ENCODE assay signal across 8 mouse cellular contexts in the genomic region with DNA sequence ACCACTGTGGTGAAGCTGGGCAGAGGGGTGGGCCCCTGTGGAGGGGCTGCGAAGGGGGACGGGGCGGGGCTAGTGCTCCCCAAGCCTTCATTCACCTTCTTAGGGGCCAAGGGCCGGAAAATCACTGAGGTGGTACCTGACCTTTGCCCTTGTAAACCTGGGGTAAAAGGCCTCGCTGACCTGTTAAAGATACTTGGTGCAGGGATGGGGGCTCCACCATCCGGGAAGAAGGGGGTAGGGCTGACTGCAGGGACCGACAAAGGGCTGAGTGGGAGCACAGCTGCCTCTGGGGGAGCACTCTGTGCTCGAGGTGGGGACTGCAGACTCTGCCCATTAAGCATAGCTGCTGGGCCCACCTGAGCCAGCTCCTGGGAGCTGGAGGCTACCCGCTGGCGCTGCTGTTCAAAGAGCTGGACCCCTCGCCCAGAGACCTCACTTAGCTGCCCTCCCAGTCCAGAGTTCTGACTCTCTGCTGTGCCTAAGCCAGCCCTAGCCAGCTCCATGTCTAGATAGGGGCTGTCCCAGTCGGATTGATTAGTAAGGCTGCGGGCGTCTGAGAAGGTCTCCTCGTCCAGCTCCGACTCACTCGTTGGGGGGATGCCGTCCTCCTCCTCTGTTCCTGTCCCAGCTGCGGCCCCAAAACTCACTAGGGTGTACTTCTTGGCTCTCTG. TPM values are rescaled to one million over a fixed set of nuclear protein-coding genes. Genes with fewer than 3 reads are reported as not detected.
DNase-seq lines count a peak whose midpoint lies in the region; ATAC-seq and TF ChIP-seq lines count a peak whose summit lies in the region.

No protein-coding gene starts in this region.

- H3K4me3 ChIP-seq in testis, adult 2 months (ENCODE audit: control insufficient read depth, low read depth, low read length), result peak overlapping the region; percentile 74
- peak overlapping the region; percentile 71 for H3K4me3 ChIP-seq in hindbrain, embryonic 14.5 days (replicated peaks; ENCODE audit: low read length)
- H3K4me3 ChIP-seq in liver, embryonic 13.5 days (replicated peaks), result peak overlapping the region; percentile 65
- peak overlapping the region; percentile 77 for H3K4me3 ChIP-seq in stomach, embryonic 16.5 days (replicated peaks; ENCODE audit: low read length)

- no peaks in the 10 kb centered on the region for H3K27me3 ChIP-seq in testis, adult 2 months (ENCODE audit: control insufficient read depth, insufficient read depth, low read length)
- H3K27me3 ChIP-seq in hindbrain, embryonic 14.5 days (ENCODE audit: control insufficient read depth, insufficient read depth, low read length), result peaks cover 16% of the 10 kb centered on the region; the same call in 1 of the 2 replicates
- H3K27me3 ChIP-seq in liver, embryonic 13.5 days, result peaks cover 55% of the 10 kb centered on the region
- H3K27me3 ChIP-seq in stomach, embryonic 16.5 days (ENCODE audit: control insufficient read depth, insufficient read depth, low read length), result peaks cover 3% of the 10 kb centered on the region; the same call in 1 of the 2 replicates

- no peak for TF ChIP-seq POLR2A in testis, adult 2 months (IDR thresholded peaks at IDR 0.05; ENCODE audit: control insufficient read depth, low read depth, low read length)

- no peaks in the 10 kb centered on the region for H3K36me3 ChIP-seq in testis, adult 2 months (ENCODE audit: control insufficient read depth, insufficient read depth, low read length)
- H3K36me3 ChIP-seq in hindbrain, embryonic 14.5 days (replicated peaks; ENCODE audit: control insufficient read depth, insufficient read depth), result no peaks in the 10 kb centered on the region
- no peaks in the 10 kb centered on the region for H3K36me3 ChIP-seq in liver, embryonic 13.5 days
- no peaks in the 10 kb centered on the region for H3K36me3 ChIP-seq in stomach, embryonic 16.5 days (ENCODE audit: control insufficient read depth, insufficient read depth, low read length)

- DNase-seq in cerebellum, adult 9-10 months, result no peak
- DNase-seq in testis, postnatal 14 days (ENCODE audit: low spot score), result no peak
- DNase-seq in hindbrain, embryonic 14.5 days (ENCODE audit: low spot score), result peak; percentile 37
- DNase-seq in liver, embryonic 13.5 days, result no peak

- peak overlapping the region; percentile 87 for H3K9ac ChIP-seq in hindbrain, embryonic 14.5 days
- H3K9ac ChIP-seq in liver, embryonic 13.5 days, result peak overlapping the region; percentile 67
- H3K9ac ChIP-seq in stomach, embryonic 16.5 days (ENCODE audit: low read length), result peak overlapping the region; percentile 90

- peaks cover 5% of the 10 kb centered on the region for H3K4me1 ChIP-seq in testis, adult 2 months (ENCODE audit: control insufficient read depth, insufficient read depth, low read length)
- peaks cover 11% of the 10 kb centered on the region for H3K4me1 ChIP-seq in hindbrain, embryonic 14.5 days (replicated peaks; ENCODE audit: control insufficient read depth, insufficient read depth, low read length)
- H3K4me1 ChIP-seq in liver, embryonic 13.5 days (replicated peaks), result peaks cover 19% of the 10 kb centered on the region
- H3K4me1 ChIP-seq in stomach, embryonic 16.5 days (ENCODE audit: control insufficient read depth, insufficient read depth, low read length), result peaks cover 16% of the 10 kb centered on the region

- H3K27ac ChIP-seq in testis, adult 2 months (ENCODE audit: control insufficient read depth, insufficient read depth, low read depth, low read length), result no peak overlapping the region
- peak overlapping the region; percentile 87 for H3K27ac ChIP-seq in hindbrain, embryonic 14.5 days
- peak overlapping the region; percentile 47 for H3K27ac ChIP-seq in liver, embryonic 13.5 days
- peak overlapping the region; percentile 95 for H3K27ac ChIP-seq in stomach, embryonic 16.5 days (ENCODE audit: low read length)

- H3K4me2 ChIP-seq in hindbrain, embryonic 14.5 days (replicated peaks), result peak overlapping the region; percentile 89
- H3K4me2 ChIP-seq in liver, embryonic 13.5 days, result peak overlapping the region; percentile 86
- H3K4me2 ChIP-seq in stomach, embryonic 16.5 days (ENCODE audit: low read depth, low read length), result peak overlapping the region; percentile 94

- no peaks in the 10 kb centered on the region for H3K9me3 ChIP-seq in hindbrain, embryonic 14.5 days (ENCODE audit: control insufficient read depth, low read length)
- H3K9me3 ChIP-seq in liver, embryonic 13.5 days (replicated peaks), result no peaks in the 10 kb centered on the region
- no peaks in the 10 kb centered on the region for H3K9me3 ChIP-seq in stomach, embryonic 16.5 days (replicated peaks; ENCODE audit: control insufficient read depth, low read length)

- TF ChIP-seq CTCF in testis, adult 2 months (IDR thresholded peaks at IDR 0.05; ENCODE audit: control insufficient read depth, insufficient read depth, insufficient replicate concordance, low read depth, low read length), result no peak

- peak; percentile 9; the same call in 1 of the 2 replicates for ATAC-seq in cerebellum, adult (ENCODE audit: insufficient number of reproducible peaks, low FRiP score, low TSS enrichment)
- peak; percentile 41 for ATAC-seq in hindbrain, embryonic 14.5 days (ENCODE audit: low FRiP score)
- ATAC-seq in liver, embryonic 13.5 days (ENCODE audit: low read depth), result peak; percentile 18; the same call in 1 of the 2 replicates
- peak; percentile 11 for ATAC-seq in stomach, embryonic 16.5 days (ENCODE audit: insufficient read depth, low FRiP score)
- no peak for ATAC-seq in inflammation-experienced regulatory T-cells, adult 6 months

- 8% methylated on average over 19 of the region's 19 CpGs for WGBS in hindbrain, embryonic 14.5 days
- 17% methylated on average over 18 of the region's 19 CpGs for WGBS in liver, embryonic 13.5 days (ENCODE audit: insufficient replicate concordance)
- 13% methylated on average over 19 of the region's 19 CpGs for WGBS in stomach, embryonic 16.5 days

RNA-seq across cellular contexts. Expression of a gene that starts 5.5 kb away (rescaled TPM):
- 0.28 and 0.47 TPM in 2 replicates for polyA plus RNA-seq in testis, adult 2 months (2012; rRNA removed)
- polyA plus RNA-seq in hindbrain, embryonic 14.5 days (2014; fragmentation: Nextera tagmentation; extraction: Ambion mirVana), result not detected in 2 replicates
- 0.10 and 0.29 TPM in 2 replicates for polyA plus RNA-seq in liver, embryonic 13.5 days (2015; fragmentation: Nextera tagmentation; extraction: Ambion mirVana)
- 1.4 and 29.8 TPM in 2 replicates for polyA plus RNA-seq in stomach, embryonic 16.5 days (2015; fragmentation: Nextera tagmentation; extraction: Ambion mirVana)
- polyA plus RNA-seq in inflammation-experienced regulatory T-cells, adult 6 months (2017; shearing (Covaris generic)), result not detected

RNA-seq across cellular contexts. Expression of a gene that starts 6.4 kb away (rescaled TPM):
- polyA plus RNA-seq in testis, adult 2 months (2012; rRNA removed), result 0.38 and 0.60 TPM in 2 replicates
- polyA plus RNA-seq in hindbrain, embryonic 14.5 days (2014; fragmentation: Nextera tagmentation; extraction: Ambion mirVana), result 0.07 and 0.09 TPM in 2 replicates
- polyA plus RNA-seq in liver, embryonic 13.5 days (2015; fragmentation: Nextera tagmentation; extraction: Ambion mirVana), result 0.41 and 0.51 TPM in 2 replicates
- 0.36 and 5.1 TPM in 2 replicates for polyA plus RNA-seq in stomach, embryonic 16.5 days (2015; fragmentation: Nextera tagmentation; extraction: Ambion mirVana)
- polyA plus RNA-seq in inflammation-experienced regulatory T-cells, adult 6 months (2017; shearing (Covaris generic)), result not detected

RNA-seq across cellular contexts. Expression of a gene that starts 12.3 kb away (rescaled TPM):
- polyA plus RNA-seq in testis, adult 2 months (2012; rRNA removed), result 78.2 and 80.7 TPM in 2 replicates
- polyA plus RNA-seq in hindbrain, embryonic 14.5 days (2014; fragmentation: Nextera tagmentation; extraction: Ambion mirVana), result 84.9 and 87.1 TPM in 2 replicates
- 30.2 and 38.4 TPM in 2 replicates for polyA plus RNA-seq in liver, embryonic 13.5 days (2015; fragmentation: Nextera tagmentation; extraction: Ambion mirVana)
- polyA plus RNA-seq in stomach, embryonic 16.5 days (2015; fragmentation: Nextera tagmentation; extraction: Ambion mirVana), result 90.5 and 110 TPM in 2 replicates
- polyA plus RNA-seq in inflammation-experienced regulatory T-cells, adult 6 months (2017; shearing (Covaris generic)), result 100 to 1,000 TPM in 2 of 3 experiments, 10 to 100 TPM in 1; 99.7 to 119 (median 115) TPM

RNA-seq across cellular contexts. Expression of a gene that starts 20.9 kb away (rescaled TPM):
- polyA plus RNA-seq in testis, adult 2 months (2012; rRNA removed), result 12.9 and 14.4 TPM in 2 replicates
- 13.1 and 13.2 TPM in 2 replicates for polyA plus RNA-seq in hindbrain, embryonic 14.5 days (2014; fragmentation: Nextera tagmentation; extraction: Ambion mirVana)
- 1.0 and 1.2 TPM in 2 replicates for polyA plus RNA-seq in liver, embryonic 13.5 days (2015; fragmentation: Nextera tagmentation; extraction: Ambion mirVana)
- polyA plus RNA-seq in stomach, embryonic 16.5 days (2015; fragmentation: Nextera tagmentation; extraction: Ambion mirVana), result 6.4 and 7.4 TPM in 2 replicates
- polyA plus RNA-seq in inflammation-experienced regulatory T-cells, adult 6 months (2017; shearing (Covaris generic)), result 1 to 10 TPM; 1.6 to 2.6 (median 1.7) TPM

RNA-seq across cellular contexts. Expression of a gene that starts 33.0 kb away (rescaled TPM):
- polyA plus RNA-seq in testis, adult 2 months (2012; rRNA removed), result 2.1 and 2.3 TPM in 2 replicates
- polyA plus RNA-seq in hindbrain, embryonic 14.5 days (2014; fragmentation: Nextera tagmentation; extraction: Ambion mirVana), result 25.1 and 31.8 TPM in 2 replicates
- 6.5 and 7.3 TPM in 2 replicates for polyA plus RNA-seq in liver, embryonic 13.5 days (2015; fragmentation: Nextera tagmentation; extraction: Ambion mirVana)
- 18.3 and 19.3 TPM in 2 replicates for polyA plus RNA-seq in stomach, embryonic 16.5 days (2015; fragmentation: Nextera tagmentation; extraction: Ambion mirVana)
- 1 to 10 TPM; 4.9 to 6.5 (median 6.3) TPM for polyA plus RNA-seq in inflammation-experienced regulatory T-cells, adult 6 months (2017; shearing (Covaris generic))
